Mouse (Mus musculus): ENCODE data around the gene Htatip2.

The Htatip2 gene

DNA sequence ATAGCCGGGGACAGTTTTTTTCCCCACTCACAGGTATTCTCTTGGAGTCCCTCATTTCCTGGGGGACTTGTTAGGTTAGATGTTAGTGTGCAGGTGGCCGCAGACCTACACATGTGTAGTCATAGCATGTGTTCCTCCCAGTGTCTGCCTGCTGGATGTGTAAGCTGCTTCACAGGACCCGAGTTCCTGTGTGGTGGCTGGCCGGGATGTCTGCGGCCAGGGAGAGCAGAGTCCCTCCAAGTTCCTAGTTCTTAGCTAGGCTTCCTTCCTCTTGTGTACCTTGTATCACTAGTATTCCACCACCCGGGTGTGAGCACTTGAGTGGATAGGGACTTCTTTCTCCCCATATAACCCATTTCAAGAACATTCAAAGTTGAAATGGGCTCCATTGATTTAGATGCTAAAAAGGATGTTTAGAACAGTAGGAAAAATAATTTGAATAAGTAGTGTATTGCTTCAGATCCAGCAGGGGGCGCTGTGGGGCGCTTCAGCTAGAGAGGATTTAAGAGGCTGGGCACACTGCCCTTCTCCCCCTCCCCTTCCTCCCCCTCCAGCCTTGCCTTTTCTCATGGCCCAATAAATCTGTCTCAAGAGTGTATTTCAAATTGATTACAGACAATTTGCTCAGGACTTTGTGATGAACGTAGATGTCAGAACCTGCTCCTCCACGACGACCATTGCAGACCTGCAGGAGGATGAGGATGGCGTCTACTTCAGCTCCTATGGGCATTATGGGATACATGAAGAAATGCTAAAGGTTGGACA is 27.9 kb downstream of the Htatip2 start:
- no peak for DNase-seq (ENCODE audit: low spot score)

DNA sequence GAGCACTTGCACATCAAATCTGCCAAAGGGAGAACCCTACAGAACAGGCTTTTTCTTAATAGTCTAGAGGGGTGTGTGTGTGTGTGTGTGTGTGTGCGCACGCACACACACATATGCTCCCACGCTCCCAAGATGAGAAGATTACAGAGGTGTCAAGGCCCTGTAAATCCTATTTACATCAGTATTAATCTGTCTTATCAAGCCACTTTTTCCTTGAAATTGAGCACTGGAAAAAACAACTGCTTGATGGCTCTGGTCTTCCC is 28.4 kb downstream of the Htatip2 start:
- no peak for DNase-seq (ENCODE audit: low spot score)

DNA sequence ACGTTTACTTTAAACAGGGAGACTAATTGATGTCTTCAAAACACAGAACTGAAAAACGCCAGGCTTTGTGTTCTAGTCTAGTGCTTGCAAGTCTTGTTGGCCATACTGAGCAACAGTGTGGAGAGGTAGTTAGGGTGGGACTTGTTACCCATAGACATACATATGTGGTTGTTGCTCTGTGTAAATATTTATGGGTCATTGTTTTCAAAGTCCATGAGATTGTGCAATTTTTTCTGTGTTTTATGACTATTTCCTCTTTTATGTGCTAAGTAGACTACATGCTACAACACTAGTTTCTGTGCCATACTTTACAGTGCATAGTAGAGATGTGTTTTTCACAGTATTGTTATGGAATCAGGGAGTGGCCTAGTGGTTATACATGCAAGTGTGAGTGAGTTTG is 35.4 kb downstream of the Htatip2 start:
- no peak for DNase-seq (ENCODE audit: low spot score)

DNA sequence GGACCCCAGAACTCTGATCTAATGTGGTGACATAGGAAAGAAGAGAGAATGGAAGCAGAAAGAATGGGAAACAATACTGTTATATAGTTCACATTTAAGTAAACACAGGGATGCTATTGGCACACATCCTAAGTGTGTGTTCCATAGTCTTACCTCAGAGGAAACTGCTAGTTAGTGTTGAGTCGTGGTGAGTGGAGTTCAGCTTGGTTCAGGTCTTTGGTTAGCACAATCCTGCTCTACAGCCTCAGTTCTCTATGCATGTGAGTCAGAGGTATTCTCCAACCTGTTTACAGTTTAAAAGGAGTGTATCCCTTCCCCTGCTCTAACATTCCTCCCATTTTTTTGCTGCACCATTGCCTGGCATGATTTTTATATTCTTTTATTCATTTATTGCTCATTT is 38.3 kb downstream of the Htatip2 start:
- no peak for DNase-seq (ENCODE audit: low spot score)

DNA sequence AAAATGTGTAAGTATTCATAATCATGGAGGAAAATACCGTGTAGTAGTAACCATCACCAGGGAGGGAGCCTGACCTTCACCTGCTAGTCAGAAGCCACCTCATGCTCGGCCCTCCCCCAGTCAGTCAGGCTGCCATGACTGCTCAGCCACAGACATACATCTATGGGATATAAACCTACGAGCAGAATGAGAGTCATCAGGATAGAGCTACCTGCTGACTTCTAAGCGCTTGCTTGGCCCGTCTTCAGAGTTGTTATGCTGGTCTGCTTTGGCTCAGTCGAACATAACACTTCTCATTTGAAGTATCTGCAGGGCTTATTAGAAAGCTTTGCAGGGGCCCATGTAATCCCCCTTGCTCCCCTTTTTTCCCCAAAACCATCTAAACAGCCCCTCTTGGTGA is 44.6 kb downstream of the Htatip2 start:
- no peak for DNase-seq (ENCODE audit: low spot score)

DNA sequence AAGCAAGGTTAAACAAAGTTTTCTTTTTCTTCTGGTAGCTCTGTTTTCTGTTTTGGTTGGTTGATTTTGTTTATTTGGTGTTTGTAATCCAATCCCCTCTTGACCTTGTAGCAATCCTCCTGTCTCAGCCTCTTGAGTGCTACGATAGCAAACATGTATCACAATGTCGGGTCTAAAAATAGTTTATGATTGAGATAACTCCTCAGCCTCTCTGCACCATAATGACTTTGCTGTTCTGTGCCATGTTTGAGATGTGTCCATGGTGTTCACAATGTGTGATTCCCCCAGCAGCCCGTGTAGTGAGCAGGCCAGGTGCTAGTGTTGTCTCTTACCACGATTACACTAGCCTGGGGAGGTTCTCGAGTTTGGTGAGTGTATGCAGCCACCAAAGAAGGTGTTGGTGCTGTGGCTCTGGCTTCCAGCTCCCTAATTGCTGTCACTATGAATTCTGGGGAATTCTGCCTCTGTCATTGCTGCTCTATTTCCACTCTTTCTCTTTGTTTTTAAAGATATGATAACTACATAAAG is 45.8 kb downstream of the Htatip2 start:
- DNase-seq (ENCODE audit: low spot score): no peak

DNA sequence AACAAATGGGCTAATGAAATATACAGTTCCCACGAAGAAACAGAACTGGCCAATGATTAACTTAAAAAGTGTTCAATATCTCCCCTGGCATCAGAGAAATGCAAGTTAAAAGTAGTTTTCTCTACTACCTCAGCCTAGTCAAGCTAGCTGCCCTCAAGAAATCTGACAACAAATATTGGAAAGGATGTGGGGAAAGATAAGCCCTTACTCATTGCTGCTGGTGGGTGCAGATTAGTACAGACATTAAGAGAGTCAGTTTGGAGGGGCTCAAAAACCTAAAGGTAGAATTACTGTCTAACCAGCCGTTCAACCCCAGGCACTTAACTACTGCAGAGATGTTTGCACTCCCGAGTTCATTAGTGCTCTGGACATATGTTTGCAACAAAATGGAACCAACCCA is 46.7 kb downstream of the Htatip2 start:
- no peak for DNase-seq (ENCODE audit: low spot score)

DNA sequence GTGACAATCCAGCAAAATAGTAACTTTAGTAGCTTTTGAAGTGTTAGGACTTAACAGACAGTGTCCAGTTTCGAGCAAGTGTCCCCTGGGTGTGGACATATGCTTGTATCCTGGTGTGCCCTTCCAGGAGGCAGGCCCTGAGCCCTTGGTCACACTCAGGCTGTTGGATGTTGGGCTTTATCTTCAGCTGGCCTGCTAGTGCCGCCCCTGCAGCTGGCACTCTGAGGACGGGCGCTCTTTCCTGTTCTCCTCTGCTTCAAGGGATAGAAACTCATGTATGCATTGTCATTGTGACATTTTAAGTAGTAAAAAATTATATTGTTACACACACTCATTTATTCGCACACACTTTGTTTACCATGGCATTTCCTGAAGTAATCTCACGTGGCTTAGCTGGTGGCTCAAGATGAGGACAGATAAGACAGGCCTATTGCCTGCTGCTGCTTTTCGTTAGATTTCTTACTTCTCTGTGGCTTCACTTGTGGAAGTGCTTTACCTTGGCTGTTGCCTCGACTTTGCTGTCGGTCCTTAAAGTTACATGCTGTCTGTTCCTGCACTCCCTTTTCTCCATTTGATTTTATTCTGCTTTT is 48.3 kb downstream of the Htatip2 start:
- DNase-seq (ENCODE audit: low spot score): no peak

DNA sequence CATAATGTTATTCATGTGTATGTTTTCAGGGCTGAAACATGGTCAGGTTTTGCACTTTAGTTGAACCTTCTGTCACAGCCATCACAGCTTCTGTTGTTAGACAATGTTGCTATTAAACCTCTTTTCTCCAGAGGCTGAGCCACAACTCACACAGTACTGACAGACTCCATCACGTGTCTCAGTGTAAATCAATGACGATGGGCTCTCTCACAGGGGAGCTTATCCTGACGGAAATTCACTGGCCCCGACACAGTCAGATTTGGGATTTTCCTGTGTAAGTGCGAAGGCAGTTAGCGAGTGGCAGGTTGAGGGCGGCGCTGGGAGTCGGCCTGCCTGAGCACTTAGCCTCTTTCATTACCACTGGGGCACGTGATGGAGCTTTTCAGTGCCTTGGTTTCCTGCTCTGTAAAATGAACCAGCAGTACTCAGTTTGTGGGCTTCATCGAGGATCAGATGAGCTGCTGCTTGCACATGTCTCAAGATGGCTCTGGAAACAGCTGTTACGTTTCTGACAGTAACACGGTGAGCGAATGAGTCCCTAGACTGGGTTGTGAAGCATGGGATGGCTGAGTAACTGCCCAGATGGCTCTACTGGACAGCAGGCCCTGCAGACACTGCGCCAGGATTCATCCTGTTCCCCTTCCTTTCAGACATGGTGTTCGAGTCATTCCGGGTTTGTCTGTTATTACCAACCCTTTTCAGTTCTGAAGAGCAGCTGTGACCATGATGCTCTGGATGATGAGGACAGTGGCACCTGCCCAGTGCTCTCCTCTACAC is 49.1 kb downstream of the Htatip2 start:
- DNase-seq (ENCODE audit: low spot score): no peak

DNA sequence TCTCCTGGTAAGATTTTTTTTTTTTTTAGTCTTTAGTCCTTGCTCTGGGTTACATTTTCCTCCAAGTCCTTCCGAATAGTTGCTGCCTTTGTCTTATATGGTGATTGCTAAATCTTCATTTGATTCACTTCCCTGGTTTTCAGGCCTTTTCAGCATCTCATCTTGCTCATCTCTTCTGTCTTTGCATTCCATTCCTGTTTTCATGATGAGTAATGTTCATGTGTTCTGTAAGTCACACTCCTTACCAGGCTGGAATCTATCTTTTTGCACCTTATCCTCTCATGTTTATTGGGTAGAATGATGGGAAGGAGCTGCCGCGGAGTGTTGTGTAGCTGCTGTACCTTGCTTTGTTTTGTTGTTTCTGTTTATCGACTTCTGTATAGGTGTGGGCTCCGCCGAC is 50.2 kb downstream of the Htatip2 start:
- no peak for DNase-seq (ENCODE audit: low spot score)

DNA sequence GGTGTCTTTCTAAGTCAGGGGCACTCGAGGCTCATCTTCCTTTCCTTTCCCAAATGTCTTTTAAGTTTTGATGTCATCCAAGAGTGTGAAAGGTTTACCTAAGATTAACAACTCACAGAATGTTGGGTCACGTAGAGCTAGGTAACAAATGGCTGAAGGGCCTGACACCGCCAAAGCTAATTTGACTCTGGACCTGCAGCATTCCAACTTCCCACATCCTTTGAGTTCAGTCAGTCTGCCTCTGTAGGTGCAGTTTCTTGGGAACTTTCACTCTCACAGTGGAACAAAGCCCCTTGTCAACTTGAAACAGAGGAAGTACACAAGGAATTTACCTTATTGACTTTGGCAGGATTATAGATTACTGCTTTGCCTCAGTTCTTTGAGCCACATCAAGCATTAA is 50.6 kb downstream of the Htatip2 start:
- no peak for DNase-seq (ENCODE audit: low spot score)

DNA sequence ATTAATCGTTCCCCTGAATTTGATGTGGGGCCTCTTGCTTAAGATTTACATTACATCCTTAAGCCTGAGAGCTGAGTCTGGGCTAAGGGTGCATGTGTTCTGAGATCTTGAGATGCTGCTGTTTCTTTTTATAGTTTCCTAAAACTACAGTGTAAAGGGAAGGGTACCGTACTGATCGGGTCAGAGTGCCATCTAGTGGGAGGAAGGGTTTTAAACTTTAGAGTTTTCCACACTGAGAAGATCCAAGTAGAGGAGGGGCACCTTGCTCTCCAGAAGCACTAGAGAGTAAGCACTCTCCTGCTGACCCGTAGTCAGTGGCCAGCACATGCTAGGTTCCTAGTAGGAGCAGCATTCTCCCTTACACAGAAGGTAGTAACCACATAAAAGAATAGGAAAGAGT is 52.4 kb downstream of the Htatip2 start:
- peak; percentile 21 for DNase-seq (ENCODE audit: low spot score)

DNA sequence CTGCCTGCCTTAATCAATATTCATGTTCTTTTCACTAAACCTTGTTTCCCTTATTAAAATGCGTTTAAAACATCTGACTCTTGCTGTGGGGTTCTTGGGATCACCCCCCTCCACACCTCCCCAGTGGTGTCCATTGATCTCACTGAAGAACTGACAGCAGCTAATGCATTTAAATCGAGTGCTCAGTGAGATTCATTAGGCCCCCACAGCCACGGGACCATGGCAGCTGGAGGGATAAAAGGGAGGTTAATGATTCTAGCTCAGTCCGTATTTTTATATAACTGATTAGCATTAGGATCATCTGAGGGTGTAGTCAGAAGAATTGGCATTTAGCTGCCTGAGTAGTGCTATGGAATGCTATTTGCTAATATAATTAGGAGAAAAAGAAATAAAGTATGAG is 60.5 kb downstream of the Htatip2 start:
- DNase-seq (ENCODE audit: low spot score): no peak

DNA sequence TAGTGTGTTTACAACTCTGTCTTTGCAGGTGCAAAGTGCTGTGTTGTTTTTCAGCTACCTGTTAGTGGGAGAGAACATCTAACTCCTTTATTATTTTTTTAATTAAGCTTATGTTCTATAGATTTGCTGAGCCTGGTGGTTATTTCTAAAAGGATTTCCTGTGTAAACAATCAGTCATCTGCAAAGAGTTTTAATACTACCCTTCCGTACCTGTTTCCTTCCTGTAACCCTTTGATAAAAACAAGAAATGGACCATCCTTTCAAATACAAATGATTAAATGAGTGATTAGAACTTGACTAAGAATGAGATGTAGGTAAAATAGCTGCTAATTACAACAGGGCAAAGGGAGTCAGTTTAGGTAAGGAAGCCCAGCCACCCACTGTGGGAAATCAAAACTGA is 62.5 kb downstream of the Htatip2 start:
- DNase-seq (ENCODE audit: low spot score): no peak

DNA sequence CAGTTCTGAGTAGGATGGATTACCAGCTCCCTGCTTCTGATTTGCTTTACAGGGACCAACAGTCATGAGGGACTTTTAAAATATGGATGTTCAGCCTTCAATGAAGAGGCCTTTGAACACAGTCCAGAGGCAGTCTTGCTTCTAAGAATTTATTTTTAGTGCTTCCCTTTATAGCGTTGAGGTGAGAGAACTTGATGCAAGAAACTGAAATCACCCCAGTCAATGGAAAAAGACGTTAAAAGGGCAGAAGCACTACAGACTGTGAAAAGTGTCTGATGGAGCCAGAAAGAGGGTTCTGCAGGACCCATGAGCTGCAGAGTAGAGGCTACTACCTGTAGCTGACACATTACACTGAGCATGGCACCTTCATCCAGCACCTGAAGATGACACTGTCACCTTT is 63.1 kb downstream of the Htatip2 start:
- no peak for DNase-seq (ENCODE audit: low spot score)

Measured in layer of hippocampus, adult 11-12 months (tissue).